Mouse (Mus musculus) bone marrow, adult 2 months (tissue): Measurements from ENCODE around the gene Ces2f.

Experiments used
- CTCF ChIP-seq: fragments of 200-500 bp; IDR thresholded peaks from 2 replicates; pipeline ENCODE4 v1.5.1; 2011; ENCODE audit warnings: low read length, control low read depth; ENCODE audit not compliant: control insufficient read depth, insufficient read depth
- POLR2A ChIP-seq: fragments of 200-500 bp; IDR thresholded peaks from 2 replicates; pipeline ENCODE4 v1.6.1; 2011; ENCODE audit warnings: low read depth, mild to moderate bottlenecking, control low read depth, low read length, borderline replicate concordance; ENCODE audit not compliant: control insufficient read depth

- TF ChIP-seq POLR2A (no peak), CTCF (no peak)
Observed at GRCm38 (mm10) chr8:104962229-104962901, 15.2 kb downstream of the Ces2f start.
